Mouse (Mus musculus): Measurements from ENCODE around the gene Aldh1a7.
"Not testable (repeated sequence)": the region's sequence is repeated elsewhere in the genome, so short reads cannot be mapped to it uniquely, and the experiment has no call there.

Gene Aldh1a7

DNA sequence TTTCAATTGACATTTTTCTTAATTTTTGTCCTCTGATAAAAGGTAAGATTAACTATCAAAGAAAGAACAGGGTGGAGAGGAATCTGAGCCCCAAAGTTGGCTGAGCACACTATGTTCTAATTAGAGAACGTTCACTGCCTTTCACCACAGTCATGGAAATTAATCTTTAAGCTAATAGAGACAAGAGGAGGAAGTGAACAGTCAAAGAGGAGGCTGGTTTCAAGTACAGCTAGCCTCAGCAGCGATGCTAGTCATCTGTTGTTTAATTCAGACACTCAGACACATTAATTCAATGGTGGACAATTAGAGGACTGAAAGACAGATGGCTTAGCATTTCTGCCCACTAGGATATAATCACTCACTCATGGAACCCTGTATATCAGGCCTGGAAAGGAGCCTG is 77.4 kb downstream of the Aldh1a7 start:
- in situ Hi-C loops (cut with MboI; ENCODE audit: low pct_unique_long_range_greater_than_20kb in 1 of 2, low sequenced_read_pairs in 2 of 2, unreplicated experiment in 1 of 2) = no loop called here

DNA sequence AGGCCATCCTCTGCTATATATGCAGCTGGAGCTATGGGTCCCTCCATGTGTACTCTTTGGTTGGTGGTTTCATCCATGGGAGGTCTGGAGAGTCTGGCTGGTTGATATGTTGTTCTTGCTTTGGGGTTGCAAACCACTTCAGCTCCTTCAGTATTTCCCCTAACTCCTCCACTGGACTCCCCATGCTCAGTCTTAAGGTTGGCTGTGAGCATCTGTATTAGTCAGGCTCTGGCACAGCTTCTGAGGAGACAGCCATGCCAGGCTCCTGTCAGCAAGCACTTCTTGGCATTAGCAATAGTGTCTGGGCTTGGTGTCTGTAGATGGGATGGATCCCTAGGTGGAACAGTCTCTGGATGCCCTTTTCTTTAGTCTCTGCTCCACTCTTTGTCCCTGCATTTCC is 79.9 kb downstream of the Aldh1a7 start:
- in situ Hi-C loops (cut with MboI; ENCODE audit: low pct_unique_long_range_greater_than_20kb in 1 of 2, low sequenced_read_pairs in 2 of 2, unreplicated experiment in 1 of 2) = not testable (repeated sequence)

DNA sequence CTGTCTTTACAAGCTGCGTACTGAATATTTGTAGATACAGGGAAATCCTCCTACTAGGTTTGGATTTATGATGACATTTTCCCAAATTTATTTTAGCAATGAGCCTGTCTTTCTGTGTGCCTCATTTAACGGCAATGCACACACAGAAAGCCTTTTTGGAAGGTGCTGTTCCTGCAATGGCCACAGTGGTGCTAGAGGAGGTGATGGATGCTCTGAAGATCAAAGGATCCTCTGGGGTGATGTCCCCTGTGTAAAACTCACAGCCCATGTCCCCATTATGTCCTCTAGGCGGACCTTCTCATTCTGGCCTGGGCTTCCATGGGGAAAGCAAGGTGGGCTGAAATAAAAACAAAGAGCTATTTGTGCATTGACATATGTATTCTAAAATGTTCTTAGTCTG is 83.0 kb downstream of the Aldh1a7 start:
- in situ Hi-C loops (cut with MboI; ENCODE audit: low pct_unique_long_range_greater_than_20kb in 1 of 2, low sequenced_read_pairs in 2 of 2, unreplicated experiment in 1 of 2) = no loop called here
